Mouse (Mus musculus) thymus, postnatal 4 days (tissue): Measurements from ENCODE around the gene Rpl36al.
A peak's percentile ranks its signal among the peaks of the same experiment; 100 is the strongest.

Experiments
- DNase-seq: peaks from one replicate; pipeline ENCODE4 v3.0.0; 2021

Gene Rpl36al

DNA sequence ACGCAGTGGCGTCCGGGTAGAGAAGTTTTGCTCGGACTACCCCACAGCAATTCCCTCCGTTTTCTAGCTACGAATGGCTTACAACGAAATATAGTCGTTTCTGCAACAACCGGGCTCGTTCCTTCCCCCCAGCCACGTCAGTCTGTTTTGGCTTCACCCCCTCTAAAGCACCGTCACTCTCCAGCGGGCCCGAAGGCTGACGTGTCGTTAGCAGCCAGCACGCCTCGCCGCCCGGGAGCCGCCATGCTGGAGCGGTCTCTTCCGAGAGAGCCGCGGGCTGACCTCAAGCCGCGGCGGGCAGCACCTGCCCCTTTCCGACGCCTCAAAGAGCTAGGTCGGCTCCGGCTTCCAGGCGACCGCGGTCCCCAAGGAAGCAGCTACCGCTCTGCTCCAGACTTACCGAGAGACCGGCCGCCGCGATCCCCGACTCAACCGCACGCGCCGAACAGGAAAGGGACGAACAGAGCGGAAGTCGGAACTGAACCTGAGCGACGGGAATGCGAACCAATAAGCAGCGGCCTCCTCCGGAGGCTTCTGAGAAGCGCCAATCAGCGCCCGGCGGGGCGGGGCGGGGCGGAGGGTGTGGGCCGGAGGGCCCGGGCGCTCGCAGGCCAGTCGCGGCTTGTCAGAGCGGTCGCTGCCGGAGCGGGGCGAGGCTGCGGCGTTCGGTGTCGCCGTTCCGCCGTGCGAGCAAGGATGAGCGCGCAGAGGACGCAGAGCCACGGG lies at the start of gene Rpl36al, which contains the start of gene Mgat2:
Gene Rpl36al, minus strand, starts transcription at position 501 of the 726 bp plus-strand sequence.
Gene Mgat2, plus strand, starts transcription at position 575 of the 726 bp plus-strand sequence.
- DNase-seq: peak; percentile 99

GRCm38 (mm10) chr12:69229251-69229650 lies 45.4 kb upstream of the Rpl36al start:
- peak; percentile 70 for DNase-seq

GRCm38 (mm10) chr12:69227776-69228466 lies 44.0 kb upstream of the Rpl36al start, which contains the start of gene Pole2:
TSS of gene Pole2 (minus strand) at chr12:69228195.
- DNase-seq: peak; percentile 94

GRCm38 (mm10) chr12:69220613-69221277 lies 36.9 kb upstream of the Rpl36al start:
- DNase-seq: no peak

DNA sequence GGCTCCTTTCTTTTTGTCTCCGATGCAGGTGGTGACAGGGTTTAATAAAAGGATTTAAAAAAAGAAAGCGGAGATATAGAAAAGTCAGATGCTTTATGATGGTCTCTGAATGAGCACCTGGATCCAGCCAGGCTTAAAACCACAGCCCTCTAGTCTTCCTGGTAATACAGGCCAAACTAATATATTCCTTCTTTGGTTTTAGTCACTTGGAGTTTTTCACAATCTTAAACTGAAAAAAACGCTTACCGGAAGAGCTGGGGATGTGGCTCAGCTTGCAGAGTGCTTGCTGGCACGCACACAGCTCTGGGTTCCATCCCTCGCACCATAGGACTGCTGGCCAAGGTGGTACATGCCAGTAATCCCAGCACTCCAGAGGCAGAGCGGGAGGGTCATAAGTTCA lies 32.7 kb upstream of the Rpl36al start:
- no peak for DNase-seq

- DNase-seq: no peak
These were observed 31.3 kb upstream of the Rpl36al start for GRCm38 (mm10) chr12:69215000-69215785.

GRCm38 (mm10) chr12:69214393-69214792 lies 30.5 kb upstream of the Rpl36al start:
- no peak for DNase-seq

DNA sequence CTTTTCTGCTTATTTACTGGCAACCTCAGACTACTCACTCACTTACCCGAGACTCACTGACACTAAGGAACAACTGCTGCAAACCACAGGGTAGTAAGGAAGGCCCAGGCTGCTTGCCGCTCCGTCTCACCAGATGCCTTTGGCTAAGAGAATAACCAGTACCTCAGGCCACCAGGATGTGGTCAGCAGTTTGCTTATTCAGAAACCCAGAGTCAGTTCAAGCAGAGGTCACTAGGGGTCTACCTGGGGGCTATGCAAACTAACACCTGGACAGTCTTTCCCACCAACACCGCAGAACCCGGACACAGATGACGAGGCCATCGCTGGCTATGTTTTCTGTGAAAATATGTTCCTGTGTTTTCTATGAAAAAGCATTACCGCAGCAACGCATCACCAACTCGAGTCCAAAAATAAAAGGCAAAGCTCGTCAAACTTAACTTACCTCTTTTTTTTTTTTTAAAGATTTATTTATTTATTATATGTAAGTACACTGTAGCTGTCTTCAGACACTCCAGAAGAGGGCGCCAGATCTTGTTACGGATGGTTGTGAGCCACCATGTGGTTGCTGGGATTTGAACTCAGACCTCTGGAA lies 29.4 kb upstream of the Rpl36al start:
- no peak for DNase-seq

GRCm38 (mm10) chr12:69211057-69211456 lies 27.2 kb upstream of the Rpl36al start:
- peak; percentile 47 for DNase-seq

DNA sequence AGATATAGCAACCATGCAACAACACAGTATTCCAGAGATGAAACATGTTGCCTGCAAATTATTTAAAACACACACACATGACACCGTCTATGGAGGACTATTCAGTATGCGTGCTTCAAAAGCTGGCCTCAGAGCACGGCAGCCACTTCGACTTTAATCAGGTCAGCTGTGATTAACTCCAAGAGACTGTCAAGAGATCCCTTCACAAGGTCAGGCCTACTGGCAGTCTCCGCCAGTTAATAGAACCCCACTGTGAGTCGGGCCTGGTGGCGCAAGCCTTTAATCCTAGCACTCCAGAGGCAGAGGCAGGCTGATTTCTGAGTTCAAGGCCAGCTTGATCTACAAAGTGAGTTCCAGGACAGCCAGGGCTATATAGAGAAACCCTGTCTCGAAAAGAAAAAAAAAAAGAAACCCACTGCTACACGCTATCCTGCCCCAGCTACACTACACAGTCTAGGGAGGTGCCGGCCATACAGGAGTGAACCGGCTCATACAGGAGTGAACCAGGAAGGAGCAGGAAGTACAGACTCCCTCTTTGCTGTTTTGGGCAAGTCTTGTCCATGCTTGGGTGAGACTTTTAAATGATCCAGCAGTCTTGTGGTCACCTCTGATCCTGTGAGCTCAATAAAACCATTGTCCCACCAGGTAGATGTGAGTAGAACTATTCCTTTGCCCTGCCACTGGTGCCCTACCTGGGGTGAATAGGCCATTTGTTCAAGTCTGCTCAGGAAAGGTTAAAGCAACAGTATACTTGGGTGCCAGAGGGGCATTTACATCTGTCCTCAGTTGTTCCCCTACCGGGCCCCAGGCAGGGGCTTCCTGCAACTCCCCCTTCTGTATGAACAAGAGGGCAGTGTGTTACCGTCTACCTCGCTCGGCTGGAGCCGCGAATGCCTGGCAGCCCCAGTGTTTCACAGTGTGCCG lies 26.4 kb upstream of the Rpl36al start:
- no peak for DNase-seq

- DNase-seq: no peak
These were observed 24.6 kb upstream of the Rpl36al start for GRCm38 (mm10) chr12:69208520-69208919.

GRCm38 (mm10) chr12:69207926-69208325 lies 24.0 kb upstream of the Rpl36al start:
- DNase-seq: no peak

GRCm38 (mm10) chr12:69207396-69207795 lies 23.5 kb upstream of the Rpl36al start:
- no peak for DNase-seq

DNA sequence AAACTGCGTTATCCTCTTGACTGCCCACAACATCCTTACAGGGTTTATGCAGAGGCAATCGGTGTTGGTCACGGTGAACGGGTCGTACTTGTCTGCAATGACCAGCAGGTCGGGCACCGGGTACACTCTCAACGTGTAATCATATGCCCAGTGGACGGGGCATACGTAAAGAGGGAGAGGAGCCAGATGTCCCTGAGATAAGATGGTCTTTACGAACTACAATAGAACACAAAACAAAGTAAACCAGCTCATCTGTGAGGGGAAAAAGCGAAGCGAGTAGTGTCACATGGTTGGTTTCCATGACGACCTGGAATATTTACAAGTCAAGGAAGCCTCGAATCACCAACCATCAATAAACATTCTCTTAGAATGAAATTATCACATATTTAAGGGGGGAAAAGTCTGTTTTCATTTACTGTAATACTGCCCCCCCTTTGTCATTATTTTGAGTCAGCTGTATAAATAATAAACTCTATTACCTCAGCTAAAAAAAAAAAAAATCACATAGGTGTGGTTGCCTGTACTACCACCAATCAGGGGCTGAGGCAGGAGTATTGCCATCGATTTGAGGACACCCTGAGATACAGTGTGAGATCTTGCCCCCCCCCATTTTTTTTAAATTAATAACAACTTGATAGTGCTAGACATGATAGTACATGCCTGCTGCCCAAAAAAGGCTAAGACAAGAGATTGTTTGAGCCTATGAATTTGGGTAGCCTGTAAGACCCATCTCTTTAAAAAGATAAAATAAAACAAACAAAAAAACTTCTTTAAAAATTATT lies 20.4 kb upstream of the Rpl36al start, which contains the start of gene Gm49384:
Gene Gm49384, minus strand, starts transcription at position 216 of the 782 bp plus-strand sequence.
- no peak for DNase-seq

DNA sequence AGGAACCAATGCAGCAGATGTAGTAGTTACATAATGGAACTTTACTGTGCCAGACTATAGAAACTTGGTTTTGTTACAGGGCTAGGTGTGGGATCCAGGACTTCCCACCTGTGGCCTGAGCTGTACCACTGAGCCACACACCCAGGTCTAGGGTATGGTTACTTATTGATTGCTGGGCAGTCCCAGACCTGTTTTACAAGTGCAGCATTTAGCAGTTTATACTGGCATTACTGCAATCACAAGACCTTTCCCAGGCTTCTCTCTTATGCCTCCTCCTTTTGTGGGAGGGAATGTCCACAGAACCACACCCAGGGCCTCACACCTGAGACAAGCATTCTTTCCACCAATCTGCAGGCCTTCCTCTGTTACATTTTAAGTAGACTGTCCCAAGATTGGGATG lies 15.1 kb upstream of the Rpl36al start:
- DNase-seq: no peak

GRCm38 (mm10) chr12:69198164-69198535 lies 14.3 kb upstream of the Rpl36al start, which contains the start of gene Dnaaf2:
TSS of gene Dnaaf2 (minus strand) at chr12:69198429.
- DNase-seq: peak; percentile 69

DNA sequence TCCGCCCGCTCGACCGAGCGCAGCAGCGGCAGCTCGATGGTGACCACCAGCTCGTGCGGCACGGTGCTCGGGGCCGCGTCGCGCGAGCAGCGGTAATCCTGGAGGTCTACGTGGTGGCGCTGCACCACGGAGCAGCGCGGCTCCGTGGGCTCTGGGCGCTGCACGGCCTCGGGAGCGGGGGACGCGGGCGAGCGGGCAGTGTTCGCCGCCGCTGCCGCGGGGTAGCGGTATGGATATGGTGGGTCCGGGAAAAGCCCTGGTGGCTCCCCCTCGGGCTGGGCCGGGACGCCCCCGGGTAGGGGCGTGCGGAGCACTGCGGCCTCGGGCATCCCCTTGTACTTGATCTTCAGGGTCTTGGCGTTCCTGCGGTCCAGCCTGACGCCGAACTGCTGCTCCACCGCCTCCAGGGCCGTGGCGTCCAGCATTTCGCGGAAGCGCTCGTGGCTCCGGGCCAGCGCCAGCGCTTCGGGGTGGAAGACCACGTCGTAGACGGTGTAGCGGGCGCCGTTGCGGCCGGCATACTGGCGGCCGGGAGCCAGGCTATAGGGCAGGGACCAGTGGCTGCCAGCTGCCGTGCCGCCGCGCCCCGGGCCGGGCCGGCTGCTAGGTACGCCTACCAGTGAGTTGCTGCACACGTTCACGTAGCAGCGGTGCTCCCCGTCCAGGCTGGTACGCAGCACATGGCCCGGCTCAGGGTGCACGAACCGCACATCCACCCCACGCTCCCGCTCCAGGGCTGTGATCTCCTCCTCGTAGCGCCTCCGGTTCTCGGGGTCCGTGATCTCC lies 13.7 kb upstream of the Rpl36al start:
- peak; percentile 66 for DNase-seq

- peak; percentile 74 for DNase-seq
These were observed 12.8 kb upstream of the Rpl36al start, which contains the start of gene Gm49383 for GRCm38 (mm10) chr12:69196444-69197377. TSS of gene Gm49383 (minus strand) at chr12:69197104.
